Mouse (Mus musculus) limb, embryonic 11.5 days (tissue): ENCODE results near the gene Gm5105. TPM values are rescaled to one million over a fixed set of nuclear protein-coding genes. Genes with fewer than 3 reads are reported as not detected.

ENCODE experiments used
- ATAC-seq: fragments of 200-750 bp; cut with Nextera tagmentation; 2 replicates; pipeline ENCODE4 v1.8.0; 2017; ENCODE audit warnings: low read depth; ENCODE audit not compliant: insufficient number of reproducible peaks, low FRiP score, low TSS enrichment
- DNase-seq: peaks from one replicate; pipeline ENCODE4 v3.0.0-alpha.2; 2015; ENCODE audit warnings: low spot score
- H3K27ac ChIP-seq: fragments of 300-500 bp; sonication (generic); replicated peaks from 2 replicates; pipeline ENCODE4 v1.5.1; 2014; ENCODE audit warnings: low read depth, mild to moderate bottlenecking, low read length
- H3K27me3 ChIP-seq: fragments of 300-500 bp; sonication (generic); 2 replicates; pipeline ENCODE4 v1.6.1; 2014; ENCODE audit warnings: mild to moderate bottlenecking, low read length, mixed read lengths; ENCODE audit not compliant: control insufficient read depth, insufficient read depth
- H3K36me3 ChIP-seq: fragments of 300-500 bp; sonication (generic); 2 replicates; pipeline ENCODE4 v1.6.1; 2014; ENCODE audit warnings: mild to moderate bottlenecking, low read length, moderate library complexity, mixed read lengths; ENCODE audit not compliant: control insufficient read depth, insufficient read depth
- H3K4me1 ChIP-seq: fragments of 300-500 bp; sonication (generic); 2 replicates; pipeline ENCODE4 v1.6.1; 2014; ENCODE audit warnings: low read length, mixed read lengths; ENCODE audit not compliant: control insufficient read depth, insufficient read depth
- H3K4me2 ChIP-seq: fragments of 300-500 bp; sonication (generic); 2 replicates; pipeline ENCODE4 v1.6.1; 2014; ENCODE audit warnings: low read depth, mild to moderate bottlenecking, moderate library complexity; ENCODE audit not compliant: severe bottlenecking
- H3K4me3 ChIP-seq: fragments of 300-500 bp; sonication (generic); 2 replicates; pipeline ENCODE4 v1.5.1; 2014; ENCODE audit warnings: low read depth, low read length
- H3K9ac ChIP-seq: fragments of 300-500 bp; sonication (generic); 2 replicates; pipeline ENCODE4 v1.6.1; 2014; ENCODE audit warnings: mild to moderate bottlenecking, low read length
- H3K9me3 ChIP-seq: fragments of 300-500 bp; sonication (generic); 2 replicates; pipeline ENCODE4 v1.6.1; 2016; ENCODE audit warnings: low read length; ENCODE audit not compliant: control insufficient read depth
- WGBS: fragments of 180-500 bp; shearing (Covaris S2); extraction: QIAGEN DNeasy Blood & Tissue Kit; methylation state at CpG from one replicate; pipeline ENCODE4 v1.1.7; 2014; 5-methylcytosine and 5-hydroxymethylcytosine counted together
- polyA plus RNA-seq: library from polyadenylated mRNA; unstranded; fragments of >200 nt; fragmentation: Nextera tagmentation; extraction: Ambion mirVana; gene quantifications from 2 replicates; pipeline ENCODE4 v1.2.1, GENCODE M21; 2014

Gene Gm5105
- polyA plus RNA-seq, 1 experiment from 2014 or later = not detected

DNA sequence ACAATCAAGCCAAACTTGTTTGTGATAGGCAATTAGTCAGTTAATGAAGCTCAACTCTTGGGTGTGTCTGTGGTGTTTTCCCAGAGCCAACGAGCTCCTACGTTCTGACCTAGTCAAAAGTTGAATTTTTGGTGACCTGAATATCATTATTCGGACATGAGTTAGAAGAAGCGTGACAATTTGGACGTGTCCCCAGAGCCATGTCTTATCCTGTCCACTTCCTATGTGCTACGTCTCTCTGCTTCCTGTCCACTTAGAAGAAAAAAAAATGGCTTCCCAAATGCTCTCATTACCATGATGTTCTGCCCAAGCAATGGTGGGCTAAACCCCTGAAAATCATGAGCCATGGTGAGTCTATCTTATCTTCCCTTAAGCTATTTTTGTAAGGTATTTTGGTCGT lies 63.9 kb downstream of the Gm5105 start:
- 90% methylated on average over 7 of the region's 7 CpGs for WGBS
- Histone ChIP-seq H3K9ac (no peak overlapping the region), H3K4me3 (no peak overlapping the region), H3K27me3 (no peaks in the 10 kb centered on the region), H3K9me3 (no peaks in the 10 kb centered on the region), H3K36me3 (no peaks in the 10 kb centered on the region), H3K4me2 (no peak overlapping the region), H3K4me1 (no peaks in the 10 kb centered on the region), H3K27ac (no peak overlapping the region)
- DNase-seq (no peak), ATAC-seq (no peak)

- Histone ChIP-seq H3K9ac (no peak overlapping the region), H3K4me2 (no peak overlapping the region), H3K27ac (no peak overlapping the region), H3K9me3 (no peaks in the 10 kb centered on the region), H3K4me1 (no peaks in the 10 kb centered on the region), H3K27me3 (no peaks in the 10 kb centered on the region), H3K4me3 (no peak overlapping the region), H3K36me3 (no peaks in the 10 kb centered on the region)
- ATAC-seq (no peak), DNase-seq (no peak)
- WGBS = 88% methylated on average over 6 of the region's 6 CpGs
Measured at GRCm38 (mm10) chr3:138002545-138002944, 64.6 kb downstream of the Gm5105 start.

DNA sequence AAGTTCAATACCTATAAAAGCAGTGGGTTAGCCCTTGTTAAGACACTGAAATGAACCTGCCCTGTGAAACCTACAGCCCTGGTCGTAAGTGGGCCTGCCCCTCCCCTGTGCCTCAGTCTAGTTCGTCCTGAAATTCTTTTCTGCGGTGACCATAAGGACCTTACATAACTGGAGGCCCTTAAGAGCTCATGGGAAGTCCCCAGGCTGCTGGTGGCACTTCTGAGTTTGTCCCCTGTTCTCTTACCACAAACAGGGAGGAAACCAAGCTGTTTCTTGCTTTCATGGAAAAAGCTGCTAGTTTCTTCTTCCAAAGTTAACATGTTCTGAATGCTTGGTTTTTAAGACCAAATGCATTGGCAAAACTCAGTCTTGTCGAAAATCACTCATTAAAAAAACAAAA lies 65.3 kb downstream of the Gm5105 start:
- WGBS = 66% methylated on average over 4 of the region's 4 CpGs
- H3K27ac ChIP-seq = no peak overlapping the region

GRCm38 (mm10) chr3:138000724-138001069 lies 66.5 kb downstream of the Gm5105 start:
- no peak for DNase-seq
- Histone ChIP-seq H3K4me2 (no peak overlapping the region), H3K9ac (no peak overlapping the region), H3K4me3 (no peak overlapping the region), H3K27me3 (no peaks in the 10 kb centered on the region), H3K36me3 (no peaks in the 10 kb centered on the region), H3K4me1 (no peaks in the 10 kb centered on the region), H3K27ac (no peak overlapping the region), H3K9me3 (no peaks in the 10 kb centered on the region)
- ATAC-seq = no peak
- 87% methylated on average over 4 of the region's 4 CpGs for WGBS

More for the DNA sequence above, 65.3 kb downstream of the Gm5105 start:
- DNase-seq (no peak), ATAC-seq (no peak)
- Histone ChIP-seq H3K4me1 (no peaks in the 10 kb centered on the region), H3K9me3 (no peaks in the 10 kb centered on the region), H3K36me3 (no peaks in the 10 kb centered on the region), H3K4me3 (no peak overlapping the region), H3K27me3 (no peaks in the 10 kb centered on the region), H3K9ac (no peak overlapping the region), H3K4me2 (no peak overlapping the region)

GRCm38 (mm10) chr3:138000062-138000723 lies 67.0 kb downstream of the Gm5105 start:
- Histone ChIP-seq H3K27ac (no peak overlapping the region), H3K4me1 (no peaks in the 10 kb centered on the region), H3K4me2 (no peak overlapping the region), H3K9ac (no peak overlapping the region), H3K9me3 (no peaks in the 10 kb centered on the region), H3K36me3 (no peaks in the 10 kb centered on the region), H3K27me3 (no peaks in the 10 kb centered on the region), H3K4me3 (no peak overlapping the region)
- 91% methylated on average over 8 of the region's 8 CpGs for WGBS
- DNase-seq (no peak), ATAC-seq (no peak)

DNA sequence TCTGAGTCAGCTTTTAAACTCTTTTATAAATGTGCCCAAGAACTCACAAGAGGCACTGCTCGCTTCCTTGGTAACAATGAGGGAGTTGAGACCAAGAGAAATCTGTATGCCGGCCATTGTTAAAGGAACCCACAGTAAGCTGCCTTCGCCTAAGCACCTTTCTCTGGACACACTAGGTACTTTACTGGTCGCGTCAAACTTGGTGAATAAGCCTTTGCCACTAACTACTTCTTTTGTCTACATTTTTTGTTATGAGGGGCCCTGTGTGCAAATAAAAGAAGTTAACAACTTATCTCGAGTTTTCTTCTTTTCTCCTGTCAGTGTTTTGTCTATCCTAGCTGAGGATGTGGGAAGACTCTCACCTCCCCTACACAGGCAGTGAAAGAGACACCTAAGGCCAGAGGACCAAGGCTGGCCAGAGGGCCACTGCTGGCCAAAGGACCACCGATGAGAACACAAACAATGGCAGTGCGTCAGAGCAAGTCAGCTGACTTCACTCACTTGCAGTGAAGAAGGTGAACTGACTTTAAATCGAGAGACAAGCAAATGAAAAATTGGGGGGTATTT lies 67.9 kb downstream of the Gm5105 start:
- no peak overlapping the region for H3K9ac ChIP-seq
- no peak overlapping the region for H3K4me2 ChIP-seq
- no peak overlapping the region for H3K27ac ChIP-seq
- no peaks in the 10 kb centered on the region for H3K36me3 ChIP-seq
- ATAC-seq = no peak
- H3K4me1 ChIP-seq = no peaks in the 10 kb centered on the region
- no peaks in the 10 kb centered on the region for H3K9me3 ChIP-seq
- H3K27me3 ChIP-seq = no peaks in the 10 kb centered on the region
- no peak for DNase-seq
- 87% methylated on average over 9 of the region's 9 CpGs for whole genome bisulfite sequencing
- no peak overlapping the region for H3K4me3 ChIP-seq

Other genes with a start within 250 kb of the Gm5105 start
- gene H2afz, start 202.9 kb downstream of the Gm5105 start, polyA plus RNA-seq = 3,201 and 3,406 TPM in 2 replicates
- gene Dnajb14, start 199.7 kb downstream of the Gm5105 start, polyA plus RNA-seq = 10.4 and 12.7 TPM in 2 replicates
- gene Lamtor3, start 148.9 kb downstream of the Gm5105 start, polyA plus RNA-seq = 99.3 and 99.8 TPM in 2 replicates
- 3.0 and 4.2 TPM in 2 replicates for gene Dapp1, start 85.8 kb downstream of the Gm5105 start, polyA plus RNA-seq
- gene 1110002E22Rik, start 2.3 kb downstream of the Gm5105 start, polyA plus RNA-seq = 0.16 and 0.18 TPM in 2 replicates
- 18.0 and 20.3 TPM in 2 replicates for gene Trmt10a, start 76.1 kb upstream of the Gm5105 start, polyA plus RNA-seq
- gene Mttp, start 77.6 kb upstream of the Gm5105 start, polyA plus RNA-seq = 8.2 and 9.1 TPM in 2 replicates
- not detected in 2 replicates for gene 4930579F01Rik, start 126.4 kb upstream of the Gm5105 start, polyA plus RNA-seq
- not detected in 2 replicates for gene Adh7, start 150.4 kb upstream of the Gm5105 start, polyA plus RNA-seq
- gene Adh1, start 193.6 kb upstream of the Gm5105 start, polyA plus RNA-seq = 1.3 and 1.6 TPM in 2 replicates
- gene Adh6a, start 245.9 kb upstream of the Gm5105 start, polyA plus RNA-seq = not detected in 2 replicates